Mouse (Mus musculus): ENCODE data around the gene Wbp11. TPM values are rescaled to one million over a fixed set of nuclear protein-coding genes. Genes with fewer than 3 reads are reported as not detected.

Wbp11 gene
- polyA plus RNA-seq, 1 experiment from 2014 or later, result 60.4 TPM

GRCm38 (mm10) chr6:136782146-136782545 is 45.9 kb downstream of the Wbp11 start:
- no peak for ATAC-seq (replicated peaks; ENCODE audit: insufficient number of reproducible peaks, insufficient read depth, low FRiP score, low read depth)
- no peak overlapping the region for H3K9ac ChIP-seq
- no peaks in the 10 kb centered on the region for H3K36me3 ChIP-seq
- no peak overlapping the region for H3K4me3 ChIP-seq
- H3K4me1 ChIP-seq (replicated peaks), result no peaks in the 10 kb centered on the region
- no peak overlapping the region for H3K4me2 ChIP-seq
- 79% methylated on average over 12 of the region's 12 CpGs for WGBS
- H3K27me3 ChIP-seq, result no peaks in the 10 kb centered on the region
- no peak overlapping the region for H3K27ac ChIP-seq
- H3K9me3 ChIP-seq (replicated peaks), result no peaks in the 10 kb centered on the region

GRCm38 (mm10) chr6:136781377-136781986 is 46.6 kb downstream of the Wbp11 start, which contains the start of gene Gucy2c:
Gucy2c (minus strand) TSS chr6:136781765.
- WGBS, result 76% methylated on average over 20 of the region's 20 CpGs

GRCm38 (mm10) chr6:136776392-136776791 is 51.6 kb downstream of the Wbp11 start:
- Histone ChIP-seq H3K4me1 (replicated peaks) (no peaks in the 10 kb centered on the region), H3K9ac (no peak overlapping the region), H3K27ac (no peak overlapping the region), H3K4me3 (no peak overlapping the region), H3K4me2 (no peak overlapping the region), H3K27me3 (no peaks in the 10 kb centered on the region), H3K9me3 (replicated peaks) (no peaks in the 10 kb centered on the region), H3K36me3 (no peaks in the 10 kb centered on the region)
- 87% methylated on average over 1 of the region's 1 CpGs for WGBS
- no peak for ATAC-seq (replicated peaks; ENCODE audit: insufficient number of reproducible peaks, insufficient read depth, low FRiP score, low read depth)

More at GRCm38 (mm10) chr6:136781377-136781986, 46.6 kb downstream of the Wbp11 start, which contains the start of gene Gucy2c:
- Histone ChIP-seq H3K9ac (no peak within 1 kb of the TSS), H3K36me3 (no peaks in the 10 kb centered on the region), H3K4me3 (no peak within 1 kb of the TSS), H3K4me2 (no peak within 1 kb of the TSS), H3K27me3 (no peaks in the 10 kb centered on the region), H3K9me3 (replicated peaks) (no peaks in the 10 kb centered on the region), H3K4me1 (replicated peaks) (no peaks in the 10 kb centered on the region), H3K27ac (no peak within 1 kb of the TSS)
- no peak for ATAC-seq (replicated peaks; ENCODE audit: insufficient number of reproducible peaks, insufficient read depth, low FRiP score, low read depth)

GRCm38 (mm10) chr6:136769859-136770258 is 58.2 kb downstream of the Wbp11 start:
- WGBS, result 77% methylated on average over 7 of the region's 7 CpGs
- no peaks in the 10 kb centered on the region for H3K9me3 ChIP-seq (replicated peaks)

GRCm38 (mm10) chr6:136769143-136769542 is 58.9 kb downstream of the Wbp11 start:
- H3K27ac ChIP-seq, result no peak overlapping the region
- WGBS, result 65% methylated on average over 8 of the region's 8 CpGs

More at GRCm38 (mm10) chr6:136769859-136770258, 58.2 kb downstream of the Wbp11 start:
- Histone ChIP-seq H3K4me2 (no peak overlapping the region), H3K9ac (no peak overlapping the region), H3K27ac (no peak overlapping the region), H3K4me1 (replicated peaks) (0 out of 2 replicates have a peak, but pooled peaks cover 5% of the 10 kb centered on the region), H3K27me3 (no peaks in the 10 kb centered on the region), H3K36me3 (no peaks in the 10 kb centered on the region), H3K4me3 (no peak overlapping the region)
- no peak for ATAC-seq (replicated peaks; ENCODE audit: insufficient number of reproducible peaks, insufficient read depth, low FRiP score, low read depth)

GRCm38 (mm10) chr6:136763912-136764311 is 64.1 kb downstream of the Wbp11 start:
- no peak overlapping the region for H3K27ac ChIP-seq
- peaks cover 11% of the 10 kb centered on the region for H3K4me1 ChIP-seq (replicated peaks)
- H3K9me3 ChIP-seq (replicated peaks), result no peaks in the 10 kb centered on the region
- no peak overlapping the region for H3K4me2 ChIP-seq
- ATAC-seq (replicated peaks; ENCODE audit: insufficient number of reproducible peaks, insufficient read depth, low FRiP score, low read depth), result peak; percentile 47
- no peak overlapping the region for H3K9ac ChIP-seq
- H3K27me3 ChIP-seq, result no peaks in the 10 kb centered on the region
- no peaks in the 10 kb centered on the region for H3K36me3 ChIP-seq
- no peak overlapping the region for H3K4me3 ChIP-seq
- WGBS, result 28% methylated on average over 1 of the region's 1 CpGs

More at GRCm38 (mm10) chr6:136769143-136769542, 58.9 kb downstream of the Wbp11 start:
- Histone ChIP-seq H3K9ac (no peak overlapping the region), H3K4me2 (no peak overlapping the region), H3K36me3 (no peaks in the 10 kb centered on the region), H3K27me3 (no peaks in the 10 kb centered on the region), H3K4me3 (no peak overlapping the region), H3K4me1 (replicated peaks) (peaks cover 8% of the 10 kb centered on the region), H3K9me3 (replicated peaks) (no peaks in the 10 kb centered on the region)
- no peak for ATAC-seq (replicated peaks; ENCODE audit: insufficient number of reproducible peaks, insufficient read depth, low FRiP score, low read depth)

Small RNA genes lying within 50 kb of the gene (microRNA-seq; reads per million reads assigned to microRNA genes)
- gene Gm44364, result not detected

Other genes starting within 250 kb of the Wbp11 start
- gene Plbd1, start 166.3 kb downstream of the Wbp11 start, polyA plus RNA-seq (2015; fragmentation: Nextera tagmentation; extraction: Ambion mirVana), result 4.8 and 5.6 TPM in 2 replicates
- gene Gucy2c, start 46.5 kb downstream of the Wbp11 start, polyA plus RNA-seq (2015; fragmentation: Nextera tagmentation; extraction: Ambion mirVana), result 0.04 TPM in 1 of 2 replicates, not detected in the other
- 0.21 and 0.25 TPM in 2 replicates for gene Hist4h4, start 23.8 kb downstream of the Wbp11 start, polyA plus RNA-seq (2015; fragmentation: Nextera tagmentation; extraction: Ambion mirVana)
- gene H2afj, start 20.0 kb downstream of the Wbp11 start, polyA plus RNA-seq (2015; fragmentation: Nextera tagmentation; extraction: Ambion mirVana), result 75.6 and 76.8 TPM in 2 replicates
- 1.3 and 1.9 TPM in 2 replicates for gene BC049715, start 607 bp downstream of the Wbp11 start, polyA plus RNA-seq (2015; fragmentation: Nextera tagmentation; extraction: Ambion mirVana)
- 0.30 TPM in 1 of 2 replicates, not detected in the other for gene Smco3, start 7.2 kb upstream of the Wbp11 start, polyA plus RNA-seq (2015; fragmentation: Nextera tagmentation; extraction: Ambion mirVana)
- 14.4 and 16.5 TPM in 2 replicates for gene Art4, start 29.5 kb upstream of the Wbp11 start, polyA plus RNA-seq (2015; fragmentation: Nextera tagmentation; extraction: Ambion mirVana)
- 595 and 619 TPM in 2 replicates for gene Mgp, start 47.6 kb upstream of the Wbp11 start, polyA plus RNA-seq (2015; fragmentation: Nextera tagmentation; extraction: Ambion mirVana)
- gene Erp27, start 93.9 kb upstream of the Wbp11 start, polyA plus RNA-seq (2015; fragmentation: Nextera tagmentation; extraction: Ambion mirVana), result 0.27 and 0.87 TPM in 2 replicates
- 0.18 and 0.26 TPM in 2 replicates for gene Pde6h, start 95.6 kb upstream of the Wbp11 start, polyA plus RNA-seq (2015; fragmentation: Nextera tagmentation; extraction: Ambion mirVana)
- 75.6 and 126 TPM in 2 replicates for gene Arhgdib, start 113.7 kb upstream of the Wbp11 start, polyA plus RNA-seq (2015; fragmentation: Nextera tagmentation; extraction: Ambion mirVana)

Data from heart, embryonic 15.5 days (tissue).